Mouse (Mus musculus) lung, postnatal 4 days (tissue): Measurements from ENCODE around the gene Grk5.

ENCODE experiments used
- DNase-seq, 2 experiments: peaks; one replicate each; pipeline ENCODE4 v3.0.0; 2021

The Grk5 gene

DNA sequence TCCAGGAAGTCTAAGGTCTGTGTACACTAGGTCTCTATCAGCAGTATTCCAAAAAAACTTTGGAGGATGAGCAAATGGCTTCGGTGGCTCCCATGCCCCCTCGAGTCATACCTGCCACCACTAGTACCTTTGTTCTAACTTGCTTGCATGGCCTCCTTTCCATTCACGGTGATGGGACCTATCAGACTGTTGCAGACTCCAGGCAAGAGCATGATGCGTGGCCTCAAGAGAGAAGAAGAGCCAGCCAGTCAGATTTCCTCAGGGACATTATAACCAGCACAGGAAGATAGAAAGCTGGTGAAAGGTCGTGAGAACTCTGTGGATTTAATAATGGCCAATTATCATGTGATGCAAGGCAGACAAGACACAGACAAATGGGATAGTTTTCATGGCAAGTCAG is 91.8 kb downstream of the Grk5 start:
- no peak for DNase-seq

DNA sequence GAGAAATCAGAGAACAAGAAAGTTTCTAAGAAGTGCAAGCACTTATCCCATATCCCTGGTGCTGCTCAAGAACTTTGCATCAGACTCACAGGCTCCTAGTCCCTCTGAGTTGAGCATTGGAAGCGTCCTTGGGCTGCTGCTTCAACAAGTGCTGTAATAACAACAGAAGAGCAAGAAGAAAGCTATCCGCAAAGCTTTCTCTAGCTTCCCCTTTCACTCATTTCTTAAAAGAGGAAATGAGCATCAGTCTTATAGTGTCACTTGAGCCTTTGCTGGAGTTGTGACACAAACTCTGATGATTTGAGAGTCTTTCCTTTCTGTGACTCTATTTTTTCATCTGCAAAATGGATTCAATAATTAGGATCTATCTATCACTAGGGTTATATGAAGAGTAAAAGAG is 92.3 kb downstream of the Grk5 start:
- no peak for DNase-seq

DNA sequence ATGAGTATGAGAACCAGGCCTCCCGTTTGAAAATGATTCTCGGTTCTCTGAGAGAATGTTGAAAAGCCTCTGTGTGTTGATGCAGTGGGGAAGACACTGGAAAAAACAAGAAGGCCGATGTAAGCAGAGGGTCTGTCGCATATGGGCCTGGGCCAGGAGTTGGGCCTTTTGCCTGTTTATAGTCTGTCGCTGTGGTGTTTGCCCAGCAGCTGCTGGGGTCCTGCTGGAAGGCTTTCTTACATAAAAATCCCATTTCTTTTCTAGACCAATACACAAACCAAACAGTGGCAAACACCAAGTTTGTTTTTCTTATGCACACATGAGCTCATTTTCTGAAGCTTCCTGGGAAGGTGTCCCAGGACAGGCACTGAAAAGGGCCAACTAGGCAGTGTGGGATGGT is 100.2 kb downstream of the Grk5 start:
- peak; percentile 18 to 62 for DNase-seq

DNA sequence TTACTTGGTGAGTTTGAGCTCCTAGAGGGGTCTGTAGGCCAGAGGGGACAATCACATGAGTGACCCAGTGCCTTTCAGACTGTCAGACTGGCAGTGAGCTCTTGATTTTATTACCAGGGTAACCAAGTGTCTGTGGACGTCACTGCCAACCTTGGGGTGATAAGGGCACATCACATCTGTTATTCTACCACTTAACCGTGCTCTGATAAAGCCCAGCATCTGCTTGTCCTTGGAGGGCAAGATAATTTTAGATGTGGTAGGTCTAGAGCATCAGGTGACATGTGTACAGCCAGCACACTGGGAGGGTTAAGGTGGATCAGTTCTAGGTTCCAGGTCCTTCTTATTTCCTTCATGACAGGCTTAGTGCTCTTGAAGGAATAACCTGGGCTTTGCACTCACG is 104.7 kb downstream of the Grk5 start:
- DNase-seq: no peak

DNA sequence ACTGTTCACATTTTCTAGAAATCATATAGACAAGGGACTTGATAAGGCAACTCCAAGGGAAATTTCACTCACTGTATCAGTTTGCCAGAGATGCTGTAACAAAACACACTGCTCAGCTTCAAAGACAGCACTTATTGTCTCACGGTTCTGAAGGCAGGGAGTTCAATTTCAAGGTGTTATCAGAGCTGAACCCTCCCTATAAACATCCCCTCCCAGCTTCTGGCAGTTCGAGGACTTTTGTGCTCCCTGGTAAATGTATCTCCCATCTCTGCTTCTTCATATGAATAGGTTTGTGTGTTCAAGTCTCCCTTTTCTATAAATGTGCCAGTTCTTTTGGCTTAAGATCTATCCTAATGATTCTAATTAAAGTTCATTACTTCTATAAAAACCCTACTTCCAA is 105.3 kb downstream of the Grk5 start:
- DNase-seq: no peak

DNA sequence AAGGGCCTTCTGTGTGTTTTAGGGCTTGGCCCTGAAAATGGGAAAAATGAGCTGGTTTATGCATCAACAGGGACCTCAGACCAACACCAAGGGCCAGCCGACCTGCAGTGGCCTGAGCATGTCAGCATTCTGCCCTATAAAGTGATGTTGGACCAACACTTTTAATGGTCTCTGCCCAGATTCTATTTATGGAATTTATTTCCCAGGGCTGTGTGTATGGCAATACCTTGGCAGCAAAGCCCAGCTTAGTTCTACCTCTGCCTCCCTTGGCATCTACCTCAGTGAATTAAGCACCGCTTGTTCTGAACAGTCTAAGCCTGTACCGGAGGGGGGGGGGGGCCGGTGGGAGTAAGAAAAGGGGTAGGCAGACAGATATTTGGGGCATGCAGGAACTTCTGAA is 108.2 kb downstream of the Grk5 start:
- DNase-seq: no peak

DNA sequence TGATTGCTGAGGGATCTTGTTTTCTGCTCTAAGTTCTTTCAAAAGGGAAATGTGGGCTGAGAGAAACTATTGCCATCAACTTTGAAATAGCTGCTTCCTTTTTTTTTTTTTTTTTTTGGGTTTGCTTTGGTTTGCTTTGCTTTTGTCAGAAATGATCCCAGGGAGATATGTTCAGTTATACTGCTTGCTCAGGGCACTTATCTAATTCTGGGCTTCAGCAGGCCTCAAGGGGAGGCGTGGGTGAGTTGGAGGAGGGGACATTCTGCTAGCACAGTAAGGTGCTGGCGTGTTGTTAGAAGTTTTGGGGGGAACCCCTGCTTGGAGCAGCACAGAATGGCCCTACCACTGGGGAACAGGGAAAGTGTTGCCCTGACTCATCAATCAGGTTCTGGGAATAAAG is 110.1 kb downstream of the Grk5 start:
- DNase-seq: no peak

DNA sequence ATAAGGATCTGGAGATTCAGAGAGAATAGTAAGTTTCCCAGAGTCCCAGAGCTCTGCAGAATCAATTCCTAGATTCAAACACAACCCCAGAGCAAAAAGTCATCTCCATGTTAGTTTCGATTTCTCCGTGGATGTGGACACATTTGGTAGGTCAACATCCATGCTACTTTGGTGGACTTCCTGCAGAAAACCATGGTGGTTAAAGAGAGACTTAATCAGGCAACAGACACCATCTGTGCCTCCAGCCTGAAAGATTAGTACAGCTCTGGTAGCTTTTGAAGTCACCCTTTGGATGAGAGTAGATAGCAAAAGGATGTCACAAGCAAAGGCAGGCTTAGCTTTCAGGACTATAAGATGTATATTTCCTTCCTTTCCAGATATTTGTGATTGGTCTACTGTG is 111.4 kb downstream of the Grk5 start:
- no peak for DNase-seq

DNA sequence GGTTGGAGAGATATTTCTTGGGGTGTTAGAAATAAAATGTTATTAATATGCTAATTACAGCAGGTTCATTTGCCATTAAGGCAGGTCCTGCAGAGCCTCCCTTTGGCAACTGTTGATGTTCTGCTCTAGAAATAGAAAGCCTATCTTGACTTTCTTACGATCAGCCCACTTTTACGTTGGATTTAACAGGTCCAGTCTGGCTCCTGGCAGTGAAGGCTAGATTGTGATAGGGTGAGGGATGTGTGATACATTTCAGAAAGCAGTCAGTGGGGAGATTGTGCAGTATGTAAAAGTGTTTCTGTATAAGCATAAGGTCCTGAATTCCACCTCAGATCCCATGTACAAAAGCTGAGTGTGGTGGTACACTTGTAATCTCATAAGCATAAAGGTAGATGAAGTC is 119.7 kb downstream of the Grk5 start:
- no peak for DNase-seq

DNA sequence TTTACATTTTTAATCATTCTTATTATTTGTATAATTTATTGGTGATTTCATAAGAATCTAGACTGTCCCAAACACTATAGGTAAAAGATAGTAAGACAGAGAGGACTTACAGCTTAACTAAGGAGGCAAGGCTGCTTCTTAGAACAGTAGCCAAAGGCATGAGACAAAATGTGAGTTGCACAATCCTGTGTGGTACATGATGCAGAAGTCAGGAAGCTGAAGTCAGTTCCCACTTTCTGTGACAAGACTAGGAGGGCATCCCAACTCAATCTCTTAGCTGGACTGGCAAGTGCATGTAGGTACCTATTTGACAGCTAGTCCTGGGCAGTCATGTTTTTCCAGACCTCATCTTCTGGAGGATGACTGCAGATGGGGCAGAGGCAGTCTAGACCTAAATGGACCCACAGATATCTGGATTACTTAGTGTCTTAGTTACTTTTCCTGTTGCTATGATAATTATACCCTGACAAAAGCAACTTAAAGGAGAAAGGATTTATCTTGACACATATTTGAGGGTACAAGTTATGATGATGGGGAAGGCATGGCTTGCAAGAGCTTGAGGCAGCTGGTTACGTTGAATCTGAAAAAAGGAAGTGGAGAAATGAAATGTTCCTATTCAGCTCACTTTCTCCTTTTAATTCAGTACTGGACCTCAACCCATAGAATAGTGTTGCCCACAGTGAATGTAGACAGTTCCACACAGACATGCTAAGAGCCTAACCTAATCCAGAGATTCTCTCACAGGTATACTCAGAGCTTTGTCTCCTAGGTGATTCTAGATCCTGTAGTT is 128.1 kb downstream of the Grk5 start:
- DNase-seq: no peak

DNA sequence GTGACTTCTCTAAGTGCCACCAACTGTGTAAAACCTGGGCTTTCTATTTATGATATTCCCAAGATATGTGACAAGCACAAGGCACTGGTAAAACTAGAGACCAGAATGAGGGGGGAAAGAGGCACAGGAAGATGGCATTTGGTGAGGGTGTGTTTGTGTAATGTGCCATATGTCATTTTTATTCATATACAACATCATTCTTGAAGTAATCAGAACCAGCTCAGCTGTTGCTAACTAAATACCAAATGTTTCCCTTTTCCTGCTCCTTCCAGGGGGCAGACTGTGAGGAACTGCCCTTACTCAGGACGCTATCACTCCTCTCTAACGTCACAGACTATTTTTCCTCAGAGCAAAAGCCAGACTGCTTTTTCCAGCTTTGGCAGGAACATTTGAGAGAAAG is 132.0 kb downstream of the Grk5 start:
- DNase-seq: no peak

DNA sequence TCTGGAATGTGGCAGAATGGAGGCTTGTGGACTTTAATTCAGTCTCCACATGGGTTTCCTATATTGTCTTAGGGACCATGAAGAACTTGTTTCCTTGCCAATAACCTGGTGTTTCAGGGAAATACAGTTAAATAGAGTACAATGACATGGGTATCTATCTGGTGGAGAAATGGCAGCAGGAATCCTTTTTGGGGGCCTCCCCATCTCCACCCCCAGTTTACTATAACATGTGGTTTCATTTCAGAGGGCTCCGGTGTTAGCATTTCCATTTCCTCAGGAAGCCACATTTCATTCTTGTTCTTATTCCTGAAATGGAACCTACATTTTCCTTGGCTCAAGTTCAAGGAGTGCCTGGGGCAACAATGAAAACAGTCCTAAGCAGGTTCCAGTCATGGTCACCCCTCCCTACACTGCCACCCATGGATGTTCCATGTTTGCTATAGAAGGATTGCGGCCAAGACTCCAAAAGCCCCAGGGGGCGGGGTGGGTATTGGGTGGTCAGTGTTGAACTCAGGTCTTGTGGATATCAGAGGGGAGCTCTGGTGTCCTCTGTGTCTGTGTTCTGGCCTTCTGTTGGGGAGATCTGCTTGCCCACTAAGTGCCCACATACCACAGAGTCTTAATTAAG is 132.5 kb downstream of the Grk5 start:
- DNase-seq: peak; percentile 17 to 23

DNA sequence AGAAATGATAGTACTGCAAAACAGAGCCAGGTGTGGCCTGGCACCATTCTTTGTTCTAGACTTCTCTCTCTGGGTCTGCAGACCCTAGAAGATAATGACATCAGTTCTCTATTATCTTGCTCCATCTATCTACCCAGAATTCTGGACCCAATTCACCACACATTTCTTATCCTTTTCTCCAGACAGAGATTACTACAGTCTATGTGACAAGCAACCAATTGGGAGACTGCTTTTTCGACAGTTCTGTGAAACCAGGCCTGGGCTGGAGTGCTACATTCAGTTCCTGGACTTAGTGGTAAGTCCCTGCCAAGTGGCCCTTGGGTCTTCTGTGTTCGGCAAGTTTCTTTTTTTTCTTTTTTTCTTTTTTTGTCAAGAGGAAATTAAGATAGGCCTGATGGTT is 142.0 kb downstream of the Grk5 start:
- DNase-seq: no peak

DNA sequence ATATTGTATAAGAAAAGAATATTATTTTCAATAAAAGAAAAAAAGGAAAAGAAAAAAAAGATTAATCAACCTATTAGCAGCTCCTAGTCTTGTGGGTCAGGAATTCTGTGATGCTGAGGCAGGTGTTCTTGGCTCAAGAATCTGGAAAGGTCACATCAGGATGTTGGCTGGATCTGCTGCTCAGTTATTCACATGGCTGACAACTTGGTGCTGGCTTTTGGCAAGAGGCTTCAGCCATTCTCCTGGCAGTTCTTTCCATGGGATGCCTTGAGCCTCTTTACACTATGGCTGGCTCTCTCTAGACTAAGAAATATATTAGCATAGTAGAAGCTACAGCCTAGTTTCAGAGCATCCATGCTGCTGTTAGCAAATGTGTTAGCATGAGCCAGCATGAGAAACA is 149.6 kb downstream of the Grk5 start:
- DNase-seq: no peak

DNA sequence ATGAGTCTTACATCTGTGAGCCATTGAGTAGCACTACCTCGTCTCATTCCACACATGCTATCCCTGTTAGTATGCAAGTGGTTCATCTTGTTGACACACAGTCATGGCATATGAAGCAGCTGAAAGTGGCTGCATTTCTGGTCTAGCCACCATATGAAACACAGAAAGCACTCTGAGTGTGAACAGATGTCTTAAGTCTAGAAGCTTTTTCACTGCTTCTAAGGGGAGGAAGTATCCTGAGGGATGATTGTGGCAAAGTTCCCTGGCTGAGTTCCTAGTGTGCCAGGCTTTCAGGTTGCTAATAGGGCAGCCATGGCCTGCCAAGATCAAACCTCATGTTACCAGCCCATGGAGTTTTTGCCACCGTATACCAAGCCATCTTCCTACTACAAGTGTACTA is 159.1 kb downstream of the Grk5 start:
- DNase-seq: no peak

DNA sequence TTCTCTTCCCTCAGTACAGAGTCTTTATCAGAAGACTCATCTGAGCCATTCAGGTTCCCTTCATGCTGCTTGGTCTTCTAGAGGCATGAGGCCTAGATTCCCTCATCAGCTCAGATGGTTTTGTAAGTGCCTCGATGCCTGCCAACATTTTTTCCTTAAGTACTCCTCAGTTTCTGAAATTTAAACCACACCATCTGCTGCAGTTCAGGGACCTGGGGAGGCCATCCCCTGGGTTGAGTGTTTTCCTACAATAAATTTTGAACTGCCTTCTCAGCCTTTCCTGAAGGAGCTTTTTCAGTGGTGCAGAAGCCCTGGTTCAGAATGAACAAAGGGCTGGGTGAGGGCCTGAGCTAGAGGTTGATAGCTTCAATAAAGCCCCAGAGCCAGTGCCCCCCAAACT is 159.9 kb downstream of the Grk5 start:
- DNase-seq: peak in 1 of 2 experiments; percentile 28

DNA sequence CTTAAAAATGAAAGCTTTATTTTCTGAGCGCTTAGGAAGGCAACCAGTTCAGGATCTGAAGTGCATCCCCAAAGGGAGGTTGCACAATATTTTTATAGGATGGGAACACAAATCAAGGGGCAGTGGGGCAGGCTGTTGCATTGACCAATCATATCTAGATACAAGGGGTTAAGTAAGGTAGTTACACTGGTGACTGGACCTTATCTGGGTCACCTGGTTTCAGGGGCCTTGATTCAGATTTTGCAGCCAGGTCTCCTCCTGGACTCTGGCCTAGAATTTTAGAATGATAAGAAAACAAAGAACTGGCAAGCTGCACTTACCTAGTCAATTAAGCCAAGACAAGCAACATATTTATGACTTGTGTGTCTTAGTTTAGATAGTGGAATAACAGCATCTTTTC is 161.6 kb downstream of the Grk5 start:
- no peak for DNase-seq

DNA sequence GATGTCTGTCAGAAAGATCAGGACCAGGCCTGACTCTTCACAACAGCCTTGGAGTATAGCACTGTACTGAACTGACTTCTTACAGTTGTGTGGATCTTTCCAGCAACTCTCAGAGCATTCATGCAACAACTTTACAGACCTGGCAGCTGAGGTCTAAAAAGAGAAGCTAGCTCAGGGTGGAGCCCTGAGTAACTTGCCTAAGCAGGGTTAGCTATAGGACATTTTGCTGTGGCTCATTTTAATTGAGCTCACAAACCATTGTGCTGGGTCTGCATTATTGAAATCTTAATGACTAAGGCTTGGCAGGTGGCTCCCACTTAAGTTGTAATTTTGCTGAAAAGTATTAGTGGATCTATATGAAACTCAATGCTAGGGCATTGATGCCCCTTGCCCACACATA is 162.5 kb downstream of the Grk5 start:
- DNase-seq: no peak

DNA sequence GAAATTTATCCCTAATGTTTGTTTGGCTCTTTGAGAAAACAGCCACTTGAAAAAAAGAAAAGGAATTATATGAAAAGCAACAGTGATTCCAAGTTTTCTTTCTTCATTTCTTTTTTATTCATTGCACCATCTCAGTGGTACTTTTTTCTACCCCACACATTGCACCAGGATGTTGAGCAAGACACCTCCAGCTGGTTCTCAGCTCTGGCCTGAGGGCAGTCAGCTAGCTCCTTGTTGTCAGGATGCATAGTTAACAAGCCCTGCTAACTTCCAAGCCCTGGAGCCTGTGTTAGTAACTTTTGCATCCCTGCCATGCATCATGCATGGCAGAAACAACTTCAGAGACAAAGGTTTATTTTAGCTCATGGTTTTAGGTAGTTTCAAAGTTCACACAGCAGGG is 163.2 kb downstream of the Grk5 start:
- DNase-seq: peak; percentile 19 to 49

DNA sequence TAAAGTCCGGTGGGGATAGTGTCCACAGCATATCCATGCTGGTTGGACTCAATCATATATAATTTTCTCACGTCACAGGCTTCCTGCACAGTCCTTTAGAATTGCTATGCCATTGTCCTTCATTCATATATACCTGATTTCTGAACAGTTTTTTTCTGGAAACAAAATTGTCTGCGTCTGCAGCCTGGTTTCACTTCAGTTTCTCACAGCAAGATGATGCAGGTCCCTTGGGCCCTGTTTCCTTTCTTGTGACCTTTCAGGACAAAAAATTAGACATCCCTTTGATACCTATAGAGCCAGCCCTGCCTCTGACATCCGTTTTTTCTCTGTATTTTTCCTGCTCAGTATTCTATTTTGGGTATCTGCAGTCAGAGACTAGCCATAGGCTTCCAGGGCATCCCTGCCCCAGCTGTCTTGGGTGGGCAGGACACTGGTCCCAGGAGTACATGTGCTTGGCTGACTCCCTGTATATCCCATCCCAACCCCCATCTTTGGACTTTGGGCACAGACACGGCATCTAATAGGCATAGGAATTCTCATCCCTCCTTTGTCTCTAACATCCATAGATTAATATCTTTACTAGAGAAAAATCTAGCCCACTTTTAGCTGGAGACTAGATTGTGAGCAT is 167.3 kb downstream of the Grk5 start:
- no peak for DNase-seq

DNA sequence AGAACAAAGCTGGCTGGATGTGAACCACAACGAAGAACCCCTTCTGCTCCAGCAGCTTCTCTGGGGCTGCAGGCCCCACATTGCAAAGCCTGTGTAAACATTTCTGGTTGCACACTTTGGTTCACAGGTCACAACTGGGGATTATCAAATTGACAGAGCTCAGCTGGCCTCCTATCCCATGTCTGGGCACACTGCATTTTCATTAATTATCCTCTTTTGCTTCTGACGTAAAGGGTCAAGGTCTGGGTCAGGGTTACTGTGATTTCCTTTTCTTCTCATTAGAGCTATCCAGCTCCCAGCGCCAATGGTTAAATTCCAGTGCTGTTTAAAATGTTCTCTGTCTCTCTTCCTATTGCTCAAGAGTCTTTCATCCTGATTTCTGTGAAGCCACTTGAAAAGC is 168.0 kb downstream of the Grk5 start:
- DNase-seq: peak; percentile 45 to 66

DNA sequence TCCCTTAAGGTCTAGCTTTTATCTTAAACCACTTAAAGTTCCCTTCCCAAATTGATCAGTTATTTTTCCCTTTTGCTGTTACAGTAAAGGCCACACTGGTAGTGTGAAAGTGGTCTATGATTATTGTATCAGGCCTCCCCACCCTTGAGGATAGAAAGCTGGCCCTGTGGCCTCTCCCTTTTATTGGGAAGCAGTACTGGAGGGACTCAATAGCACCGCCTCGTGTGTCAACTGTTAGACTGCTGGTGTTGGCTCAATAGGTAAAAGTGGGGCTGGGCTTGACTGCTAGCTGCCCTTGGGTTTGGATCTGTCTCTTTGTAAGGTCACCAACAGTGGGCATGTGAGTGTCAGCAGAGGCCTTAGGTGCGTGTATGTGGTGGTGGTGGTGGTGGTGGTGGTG is 174.8 kb downstream of the Grk5 start:
- no peak for DNase-seq

DNA sequence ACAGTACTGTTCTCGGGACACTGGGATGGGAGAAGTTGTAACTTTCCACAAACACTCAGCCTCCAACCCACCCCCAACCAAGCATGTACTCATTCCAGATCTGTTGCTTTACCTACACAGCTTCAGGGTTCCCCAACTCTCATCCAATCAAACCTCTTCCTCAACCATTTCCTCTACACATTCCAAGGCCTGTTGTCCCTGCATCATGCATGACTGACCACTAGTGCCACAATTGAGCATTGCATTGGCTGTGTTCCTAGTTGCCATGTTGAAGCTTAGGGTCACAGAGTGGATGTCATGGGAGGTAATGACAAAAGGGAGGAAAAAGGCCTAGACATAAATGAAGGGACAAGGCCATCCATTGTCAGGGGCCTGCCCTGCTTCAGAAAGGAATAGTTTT is 175.5 kb downstream of the Grk5 start:
- DNase-seq: no peak

DNA sequence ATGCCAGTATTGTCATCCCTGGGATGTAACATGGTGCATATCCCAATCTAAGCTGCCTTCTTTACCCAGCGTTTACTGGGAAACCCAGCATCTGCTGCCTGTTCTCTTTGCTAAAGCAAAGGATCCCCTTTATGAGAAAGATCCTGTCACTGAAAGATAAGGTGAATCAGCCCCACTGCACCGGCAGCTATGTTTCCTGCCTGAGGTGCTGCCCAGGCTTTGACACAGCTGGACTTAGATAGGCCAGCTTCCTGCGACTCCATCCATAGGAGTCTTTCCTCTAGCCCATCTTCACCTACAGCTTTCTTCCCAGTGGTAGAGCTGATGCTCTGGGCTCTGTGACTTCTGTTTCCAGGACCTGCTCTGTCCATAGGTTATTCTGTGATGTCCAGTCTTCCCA is 189.1 kb downstream of the Grk5 start:
- no peak for DNase-seq
